Mouse (Mus musculus) hindbrain, embryonic 14.5 days (tissue): ENCODE data around the gene Zbtb32. TPM values are rescaled to one million over a fixed set of nuclear protein-coding genes. Genes with fewer than 3 reads are reported as not detected.
A peak's percentile ranks its signal among the peaks of the same experiment; 100 is the strongest.

Experiments
- ATAC-seq: fragments of 200-750 bp; cut with Nextera tagmentation; 2 replicates; pipeline ENCODE4 v1.8.0; 2017; ENCODE audit warnings: moderate number of reproducible peaks, mild to moderate bottlenecking, moderate TSS enrichment, moderate library complexity; ENCODE audit not compliant: low FRiP score
- DNase-seq: peaks from one replicate; pipeline ENCODE4 v3.0.0-alpha.2; 2015; ENCODE audit warnings: low spot score
- H3K27ac ChIP-seq: fragments of 300-500 bp; sonication (generic); 2 replicates; pipeline ENCODE4 v1.5.1; 2014; ENCODE audit warnings: mild to moderate bottlenecking, moderate library complexity
- H3K27me3 ChIP-seq: fragments of 300-500 bp; sonication (generic); 2 replicates; pipeline ENCODE4 v1.6.1; 2014; ENCODE audit warnings: mild to moderate bottlenecking, low read length, mixed read lengths; ENCODE audit not compliant: control insufficient read depth, insufficient read depth
- H3K36me3 ChIP-seq: fragments of 300-500 bp; sonication (generic); replicated peaks from 2 replicates; pipeline ENCODE4 v1.6.1; 2014; ENCODE audit not compliant: control insufficient read depth, insufficient read depth
- H3K4me1 ChIP-seq: fragments of 300-500 bp; sonication (generic); replicated peaks from 2 replicates; pipeline ENCODE4 v1.6.1; 2014; ENCODE audit warnings: antibody characterized with exemption, low read length, mixed read lengths; ENCODE audit not compliant: control insufficient read depth, insufficient read depth
- H3K4me2 ChIP-seq: fragments of 300-500 bp; sonication (generic); replicated peaks from 2 replicates; pipeline ENCODE4 v1.6.1; 2014; ENCODE audit warnings: mild to moderate bottlenecking, moderate library complexity
- H3K4me3 ChIP-seq: fragments of 300-500 bp; sonication (generic); replicated peaks from 2 replicates; pipeline ENCODE4 v1.5.1; 2014; ENCODE audit warnings: mild to moderate bottlenecking, low read length
- H3K9ac ChIP-seq: fragments of 300-500 bp; sonication (generic); 2 replicates; pipeline ENCODE4 v1.6.1; 2014
- H3K9me3 ChIP-seq: fragments of 300-500 bp; sonication (generic); 2 replicates; pipeline ENCODE4 v1.6.1; 2016; ENCODE audit warnings: low read length; ENCODE audit not compliant: control insufficient read depth
- WGBS: fragments of 180-500 bp; shearing (Covaris S2); extraction: QIAGEN DNeasy Blood & Tissue Kit; methylation state at CpG from one replicate; pipeline ENCODE4 v1.1.7; 2014; 5-methylcytosine and 5-hydroxymethylcytosine counted together
- polyA plus RNA-seq: library from polyadenylated mRNA; unstranded; fragments of >200 nt; fragmentation: Nextera tagmentation; extraction: Ambion mirVana; gene quantifications from 2 replicates; pipeline ENCODE4 v1.2.1, GENCODE M21; 2014

Gene Zbtb32
- polyA plus RNA-seq, 1 experiment from 2014 or later = 0.35 TPM

DNA sequence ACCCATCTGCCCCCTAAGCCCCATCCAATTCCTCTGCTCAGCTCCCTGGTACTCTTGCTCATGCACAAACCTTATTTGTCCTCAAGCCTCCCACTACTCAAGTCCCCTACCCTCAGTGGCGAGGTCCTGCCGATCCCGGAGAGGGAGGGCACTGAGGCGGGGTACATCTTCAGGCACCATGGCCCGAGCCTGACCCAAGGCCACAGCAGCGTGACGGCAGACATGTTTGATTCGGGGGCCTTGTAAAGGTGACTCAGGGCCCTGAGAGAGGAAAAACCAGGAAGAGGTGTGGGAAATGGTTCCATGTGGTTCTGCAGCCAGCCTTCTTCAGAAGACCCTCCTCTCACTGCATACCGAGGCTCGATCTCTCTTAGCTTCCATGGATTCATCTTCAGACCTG is 14.4 kb downstream of the Zbtb32 start:
- H3K9ac ChIP-seq = no peak overlapping the region
- WGBS = 94% methylated on average over 10 of the region's 10 CpGs
- no peak overlapping the region for H3K4me2 ChIP-seq
- H3K9me3 ChIP-seq = no peaks in the 10 kb centered on the region
- peaks cover 10% of the 10 kb centered on the region for H3K4me1 ChIP-seq
- no peak overlapping the region for H3K4me3 ChIP-seq
- H3K27ac ChIP-seq = no peak overlapping the region
- DNase-seq (no peak), ATAC-seq (no peak)
- peaks cover 75% of the 10 kb centered on the region for H3K36me3 ChIP-seq
- no peaks in the 10 kb centered on the region for H3K27me3 ChIP-seq

DNA sequence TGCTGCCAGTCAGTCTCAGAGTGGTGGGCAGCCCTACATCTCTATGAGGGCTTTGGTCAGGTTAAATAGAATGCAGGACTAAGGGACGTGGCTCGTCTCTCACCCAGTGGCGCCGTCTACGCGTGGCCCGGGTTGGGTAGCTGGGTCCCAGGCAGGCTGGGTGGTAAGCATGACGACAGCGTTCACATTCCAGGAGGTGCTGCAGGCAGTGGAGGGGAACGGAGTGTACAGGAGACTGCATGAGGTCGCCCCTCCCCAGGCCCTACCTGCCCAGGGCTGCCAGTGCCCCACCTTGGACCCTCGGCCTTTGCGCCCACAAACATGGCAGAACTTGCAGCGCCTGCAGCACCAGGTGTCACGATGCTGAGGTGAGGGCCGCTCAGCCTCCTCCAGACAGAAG is 17.2 kb downstream of the Zbtb32 start:
- peaks cover 100% of the 10 kb centered on the region for H3K36me3 ChIP-seq
- no peak overlapping the region for H3K4me2 ChIP-seq
- H3K4me1 ChIP-seq = peaks cover under 1% of the 10 kb centered on the region; the same call in 1 of the 2 replicates
- H3K27me3 ChIP-seq = no peaks in the 10 kb centered on the region
- H3K27ac ChIP-seq = no peak overlapping the region
- H3K4me3 ChIP-seq = no peak overlapping the region
- H3K9me3 ChIP-seq = no peaks in the 10 kb centered on the region
- DNase-seq (no peak), ATAC-seq (no peak)
- 95% methylated on average over 16 of the region's 16 CpGs for WGBS
- no peak overlapping the region for H3K9ac ChIP-seq

- Histone ChIP-seq H3K4me3 (no peak overlapping the region), H3K27ac (no peak overlapping the region), H3K9me3 (no peaks in the 10 kb centered on the region), H3K27me3 (no peaks in the 10 kb centered on the region), H3K4me1 (no peaks in the 10 kb centered on the region), H3K9ac (no peak overlapping the region), H3K36me3 (peaks cover 100% of the 10 kb centered on the region), H3K4me2 (no peak overlapping the region)
- ATAC-seq (no peak), DNase-seq (no peak)
- 96% methylated on average over 8 of the region's 8 CpGs for WGBS
These were observed 18.8 kb downstream of the Zbtb32 start for GRCm38 (mm10) chr7:30579950-30580349.

GRCm38 (mm10) chr7:30572969-30573368 is 25.7 kb downstream of the Zbtb32 start:
- Histone ChIP-seq H3K4me1 (no peaks in the 10 kb centered on the region), H3K4me2 (no peak overlapping the region), H3K27me3 (no peaks in the 10 kb centered on the region), H3K4me3 (no peak overlapping the region), H3K9ac (no peak overlapping the region), H3K36me3 (peaks cover 100% of the 10 kb centered on the region), H3K9me3 (no peaks in the 10 kb centered on the region), H3K27ac (no peak overlapping the region)
- no peak for DNase-seq
- ATAC-seq = no peak
- 83% methylated on average over 2 of the region's 2 CpGs for WGBS

DNA sequence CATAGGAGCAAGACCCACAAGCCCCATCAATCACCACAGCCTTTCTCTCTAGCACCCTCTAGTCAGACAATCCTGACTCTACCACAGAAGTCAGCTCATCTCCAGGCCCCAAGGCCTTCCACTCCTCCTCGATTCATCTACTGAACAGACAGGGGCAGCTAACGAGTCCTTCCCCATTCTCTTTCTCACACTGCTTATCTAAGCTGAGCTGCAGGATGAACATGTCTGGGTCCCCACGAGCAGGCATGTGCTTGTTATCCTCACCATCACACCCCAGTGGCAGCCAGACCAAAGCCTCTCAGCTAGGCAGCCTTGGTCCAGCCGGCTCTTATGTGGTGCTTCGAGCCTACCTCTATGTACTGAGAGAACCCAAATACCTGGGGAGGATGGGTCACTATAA is 26.3 kb downstream of the Zbtb32 start:
- no peak for ATAC-seq
- H3K4me2 ChIP-seq = no peak overlapping the region

GRCm38 (mm10) chr7:30567555-30567954 is 31.2 kb downstream of the Zbtb32 start:
- H3K27me3 ChIP-seq = no peaks in the 10 kb centered on the region
- no peak overlapping the region for H3K27ac ChIP-seq
- H3K9ac ChIP-seq = no peak overlapping the region
- H3K9me3 ChIP-seq = no peaks in the 10 kb centered on the region
- no peak for DNase-seq
- H3K4me2 ChIP-seq = no peak overlapping the region
- no peak overlapping the region for H3K4me3 ChIP-seq
- no peak for ATAC-seq
- peaks cover 75% of the 10 kb centered on the region for H3K36me3 ChIP-seq
- H3K4me1 ChIP-seq = peaks cover 8% of the 10 kb centered on the region
- WGBS = 93% methylated on average over 11 of the region's 11 CpGs

More for the DNA sequence above, 26.3 kb downstream of the Zbtb32 start:
- Histone ChIP-seq H3K27me3 (no peaks in the 10 kb centered on the region), H3K36me3 (peaks cover 99% of the 10 kb centered on the region), H3K4me1 (no peaks in the 10 kb centered on the region), H3K27ac (no peak overlapping the region), H3K9ac (no peak overlapping the region), H3K9me3 (no peaks in the 10 kb centered on the region), H3K4me3 (no peak overlapping the region)
- WGBS = 92% methylated on average over 5 of the region's 5 CpGs
- no peak for DNase-seq

DNA sequence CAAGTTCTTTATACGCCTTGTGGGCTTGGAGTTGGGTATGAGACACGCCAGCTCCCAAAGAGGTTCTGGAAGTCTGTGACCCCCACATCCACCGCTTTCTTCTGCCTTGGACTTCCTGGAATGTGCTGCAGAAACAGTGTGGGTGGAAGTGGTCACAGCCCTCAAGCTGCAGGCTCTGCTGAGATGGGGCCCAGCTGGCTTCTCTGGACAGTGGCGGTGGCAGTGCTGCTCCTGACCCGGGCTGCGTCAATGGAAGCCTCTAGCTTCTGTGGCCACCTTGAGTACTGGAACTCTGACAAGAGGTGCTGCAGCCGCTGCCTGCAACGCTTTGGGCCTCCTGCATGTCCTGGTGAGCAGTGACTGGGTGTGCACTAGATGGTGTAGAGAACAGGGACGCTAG is 32.7 kb downstream of the Zbtb32 start:
- H3K4me1 ChIP-seq = peaks cover 12% of the 10 kb centered on the region
- 91% methylated on average over 9 of the region's 9 CpGs for WGBS
- no peak overlapping the region for H3K4me3 ChIP-seq
- H3K27me3 ChIP-seq = no peaks in the 10 kb centered on the region
- H3K27ac ChIP-seq = no peak overlapping the region
- peaks cover 60% of the 10 kb centered on the region for H3K36me3 ChIP-seq
- no peak for DNase-seq
- no peak for ATAC-seq
- no peak overlapping the region for H3K9ac ChIP-seq
- no peaks in the 10 kb centered on the region for H3K9me3 ChIP-seq
- H3K4me2 ChIP-seq = no peak overlapping the region

DNA sequence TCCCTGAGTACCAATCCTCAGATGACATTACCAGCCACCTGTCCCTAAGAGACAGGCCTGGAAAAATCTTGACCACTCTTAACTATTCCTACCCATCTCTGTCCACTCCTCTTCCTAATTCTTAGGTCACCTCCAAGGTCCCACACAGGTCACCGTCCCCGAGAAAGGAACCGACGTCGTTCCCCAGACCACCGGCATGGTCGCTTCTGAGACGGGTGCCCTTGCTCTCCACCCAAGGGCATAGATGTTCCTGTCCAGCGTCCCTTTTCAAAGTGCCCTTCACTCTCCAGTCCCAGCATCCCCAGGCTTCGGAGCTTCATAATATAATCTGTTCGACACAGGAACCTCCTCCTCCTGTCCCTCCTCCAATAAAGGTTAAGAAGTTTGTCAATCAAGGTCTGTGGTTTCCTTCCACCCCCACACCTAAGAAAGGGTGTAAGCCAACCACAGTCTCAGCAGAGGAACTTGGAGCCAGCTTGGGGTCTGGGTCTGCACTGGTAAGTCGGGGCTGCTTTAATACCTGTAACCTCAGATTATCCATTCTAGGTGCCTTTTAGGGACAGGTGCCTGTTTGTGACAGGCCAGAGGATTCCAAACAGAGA is 33.6 kb downstream of the Zbtb32 start, which contains the start of gene Igflr1:
Gene Igflr1 (plus strand): TSS at position 458 of the 602 bp plus-strand sequence.
- Histone ChIP-seq H3K27me3 (no peaks in the 10 kb centered on the region), H3K9me3 (no peaks in the 10 kb centered on the region), H3K4me3 (peak within 1 kb of the TSS; percentile 68), H3K36me3 (peaks cover 50% of the 10 kb centered on the region), H3K27ac (no peak within 1 kb of the TSS), H3K4me2 (no peak within 1 kb of the TSS), H3K9ac (peak within 1 kb of the TSS; percentile 76; the same call in 1 of the 2 replicates), H3K4me1 (peaks cover 12% of the 10 kb centered on the region)
- ATAC-seq (no peak), DNase-seq (no peak)
- WGBS = 95% methylated on average over 12 of the region's 12 CpGs

GRCm38 (mm10) chr7:30563906-30564280 is 34.8 kb downstream of the Zbtb32 start:
- no peak for DNase-seq
- Histone ChIP-seq H3K9ac (peak overlapping the region; percentile 76), H3K27ac (peak overlapping the region; percentile 92; the same call in 1 of the 2 replicates), H3K36me3 (peaks cover 38% of the 10 kb centered on the region), H3K27me3 (no peaks in the 10 kb centered on the region), H3K4me2 (peak overlapping the region; percentile 62), H3K4me1 (peaks cover 18% of the 10 kb centered on the region), H3K9me3 (no peaks in the 10 kb centered on the region), H3K4me3 (peak overlapping the region; percentile 68)
- 29% methylated on average over 6 of the region's 6 CpGs for WGBS
- ATAC-seq = no peak
